12 mouse cellular contexts compared by ENCODE assay signal in genomic region chr16:11778715-11779460, GRCm38 (mm10).
DNase-seq lines count a peak whose midpoint lies in the region.
"Had no signal": no experiment of that assay in that cellular context is flagged by ENCODE, and none has a peak within 500 bp of the region (broad histone marks: within the 10 kb centered on the region; RNA-seq: fewer than 3 reads in every experiment).

No protein-coding gene starts in this region.

- H3K36me3 ChIP-seq in heart, embryonic 10.5 days = no peaks in the 10 kb centered on the region
- H3K36me3 ChIP-seq: intestine, embryonic 15.5 days; limb, embryonic 13.5 days had no signal

- no peak overlapping the region for H3K27ac ChIP-seq in heart, embryonic 10.5 days
- H3K27ac ChIP-seq: forebrain, embryonic 13.5 days; intestine, embryonic 15.5 days; limb, embryonic 13.5 days had no signal

- H3K9me3 ChIP-seq in heart, embryonic 10.5 days = no peaks in the 10 kb centered on the region
- H3K9me3 ChIP-seq: forebrain, embryonic 13.5 days; intestine, embryonic 15.5 days; limb, embryonic 13.5 days had no signal

- H3K4me3 ChIP-seq in heart, embryonic 10.5 days = no peak overlapping the region
- H3K4me3 ChIP-seq: forebrain, embryonic 13.5 days; intestine, embryonic 15.5 days; limb, embryonic 13.5 days had no signal

- intact Hi-C loops in left cerebral cortex, postnatal 14 days (cut with DNase I) = no loop called here

- 82% methylated on average over 9 of the region's 9 CpGs for WGBS in heart, embryonic 10.5 days

- H3K27me3 ChIP-seq in heart, embryonic 10.5 days (ENCODE audit: insufficient read depth, poor library complexity, severe bottlenecking) = 0 out of 2 replicates have a peak, but pooled peaks cover 4% of the 10 kb centered on the region
- H3K27me3 ChIP-seq: forebrain, embryonic 13.5 days; intestine, embryonic 15.5 days; limb, embryonic 13.5 days had no signal

- peak; percentile 83 for DNase-seq in brain, adult 2 months (ENCODE audit: low read depth, low spot score)
- peak; percentile 85 for DNase-seq in cerebellum, adult 11-12 months
- DNase-seq in frontal cortex, postnatal 36 days (ENCODE audit: low spot score in 2 of 2) = peak; percentile 40 to 61
- DNase-seq in left cerebral cortex, postnatal 14 days (ENCODE audit: low spot score in 2 of 2) = peak; percentile 29 to 37
- no peak for DNase-seq in urinary bladder, postnatal 36 days (ENCODE audit: low spot score in 2 of 2)
- no peak for DNase-seq in gastrocnemius, postnatal 25 days
- no peak for DNase-seq in heart, embryonic 10.5 days (ENCODE audit: low spot score)
- no peak for DNase-seq in spleen, adult 18-20 months
- DNase-seq: lung, postnatal 14 days had no signal

- peaks cover 14% of the 10 kb centered on the region for H3K4me1 ChIP-seq in heart, embryonic 10.5 days
- H3K4me1 ChIP-seq: intestine, embryonic 15.5 days had no signal

Comparison
In these comparisons a context has a peak if more than half of its experiments do, and no peak if none do; other contexts are left out.
1. DNase-seq: peak in brain, adult 2 months (single experiment), cerebellum, adult 11-12 months (single experiment), frontal cortex, postnatal 36 days (2 of 2) and left cerebral cortex, postnatal 14 days (2 of 2); none in urinary bladder, postnatal 36 days (0 of 2), gastrocnemius, postnatal 25 days (single experiment), heart, embryonic 10.5 days (single experiment) and spleen, adult 18-20 months (0 of 2).